Mouse (Mus musculus): ENCODE data around the gene Olfr750. TPM values are rescaled to one million over a fixed set of nuclear protein-coding genes. Genes with fewer than 3 reads are reported as not detected.

The Olfr750 gene
- not detected in 2 replicates for polyA plus RNA-seq (2012; rRNA removed)

DNA sequence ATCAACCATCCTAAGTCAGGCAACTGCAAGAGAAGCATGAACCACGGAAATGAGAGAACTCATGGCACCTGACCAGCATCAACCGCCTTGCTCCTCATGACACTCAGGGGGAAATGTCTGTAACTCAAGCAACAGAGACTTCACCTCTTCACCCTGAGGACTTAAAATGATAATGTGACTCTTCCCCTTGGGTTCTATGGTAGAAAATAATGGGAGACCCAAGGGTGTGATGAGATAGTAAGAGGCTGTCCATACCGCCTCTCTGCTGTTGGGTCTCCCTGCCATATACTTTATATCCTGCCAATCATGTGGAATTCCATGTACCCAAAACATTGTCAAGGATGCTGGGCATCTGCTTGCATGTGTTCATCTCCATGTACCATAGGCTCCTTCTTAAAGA, at the start of gene Olfr750:
TSS of gene Olfr750 (minus strand) at position 101 of the 400 bp plus-strand sequence.

DNA sequence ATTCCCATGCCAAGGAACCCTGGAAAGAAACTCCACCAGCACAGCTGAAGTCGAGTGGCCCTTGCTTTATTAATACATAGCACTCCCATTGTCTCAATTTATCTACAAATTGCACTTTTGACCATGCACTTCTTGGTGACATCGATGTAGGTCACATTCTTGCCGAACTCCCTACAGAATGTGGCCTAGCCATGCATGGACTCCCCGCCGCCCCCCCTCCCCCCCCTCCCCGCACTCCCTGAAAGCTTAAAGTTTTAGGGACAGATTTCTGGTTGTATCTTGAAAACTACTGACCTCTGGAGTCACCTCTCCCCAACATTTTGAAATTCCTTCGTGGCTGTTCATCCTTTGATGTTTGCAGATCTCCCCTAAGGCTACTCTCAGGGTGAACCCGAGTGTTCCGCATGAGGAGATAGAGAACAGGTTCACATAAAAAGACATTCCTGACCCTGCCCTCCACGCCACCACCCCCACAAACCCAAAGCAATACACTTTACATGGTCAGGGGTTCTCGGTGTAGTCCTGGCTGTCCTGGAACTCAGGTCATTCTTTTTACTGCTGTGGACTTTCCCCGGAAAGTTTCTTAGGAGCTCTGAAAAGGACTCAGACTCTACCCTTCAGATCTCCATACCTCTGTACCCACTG, 39.8 kb upstream of the Olfr750 start, which contains the start of gene Eddm3b:
TSS of gene Eddm3b (plus strand) at position 511 of the 645 bp plus-strand sequence.

DNA sequence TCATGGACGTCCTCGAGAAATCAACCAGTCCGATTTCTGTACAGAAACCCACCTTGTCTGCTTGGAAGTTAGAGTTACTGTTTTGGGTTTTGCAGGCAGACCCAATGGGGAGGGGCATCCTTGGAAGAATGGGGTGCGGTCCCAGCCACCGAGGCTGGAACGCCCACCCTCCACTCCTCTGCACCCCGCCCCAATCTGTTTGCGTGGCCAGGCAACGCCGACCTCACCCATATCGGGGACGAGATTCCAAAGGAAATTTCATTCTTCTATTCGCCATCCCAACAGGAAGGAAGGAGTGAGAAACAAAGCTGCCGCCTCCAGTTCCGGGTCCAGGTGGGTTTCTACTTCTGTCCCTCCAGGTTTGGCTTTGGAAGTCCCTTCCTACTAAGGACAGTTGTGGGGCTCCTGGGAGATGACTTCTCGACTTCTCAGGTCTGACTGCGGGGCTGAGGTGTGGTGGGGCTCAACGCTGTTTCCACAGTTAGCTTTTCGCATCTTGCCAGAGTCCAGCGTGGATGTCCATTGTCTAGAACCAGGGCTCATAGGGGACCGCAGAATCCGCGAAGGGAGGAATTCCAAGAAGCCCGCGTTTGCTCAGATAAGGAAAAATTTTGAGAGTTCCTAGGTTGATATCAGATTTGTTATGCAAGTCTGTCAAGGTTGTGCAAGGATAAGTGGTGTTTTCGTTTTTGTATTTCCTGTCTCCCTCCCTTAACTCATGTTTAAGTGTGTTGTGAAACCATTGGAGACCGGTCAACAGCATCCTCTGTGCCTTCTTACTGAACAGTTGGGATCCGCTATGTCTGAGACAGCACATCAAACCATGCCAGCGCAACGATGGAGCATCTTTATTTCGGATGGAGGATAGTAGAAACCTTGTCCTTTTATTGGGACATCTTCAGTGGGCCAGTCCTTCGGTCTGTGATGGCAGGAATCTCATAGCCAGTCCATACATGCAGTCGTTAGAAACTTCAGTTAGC, 17.0 kb upstream of the Olfr750 start, which contains the start of the genes Rnase4 and Ang:
TSS of gene Rnase4 (plus strand) at position 157 of the 980 bp plus-strand sequence.
TSS of gene Ang (plus strand) at position 230 of the 980 bp plus-strand sequence.

DNA sequence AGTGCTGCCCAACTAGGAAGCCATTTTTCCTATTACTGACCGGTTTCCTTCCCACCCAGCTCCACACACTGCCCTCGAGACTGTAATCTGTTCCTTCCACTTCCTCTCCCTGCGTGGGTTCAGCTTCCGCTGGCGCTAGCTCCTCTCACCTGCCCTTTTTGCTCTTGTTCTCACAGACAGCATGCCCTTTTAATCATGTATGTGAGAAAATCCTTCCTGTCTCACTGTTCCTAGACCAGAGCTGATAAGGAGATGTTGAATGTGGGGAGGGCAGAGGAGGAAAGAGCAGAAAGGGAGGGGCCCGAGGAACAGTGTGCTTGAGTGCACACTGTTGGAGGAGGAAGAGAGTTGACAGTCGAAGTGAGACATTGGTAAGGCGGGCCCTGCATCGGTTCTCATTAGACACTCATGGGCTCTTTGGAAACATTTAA, 16.8 kb downstream of the Olfr750 start, which contains the start of gene Rnase12:
TSS of gene Rnase12 (minus strand) at position 261 of the 431 bp plus-strand sequence.

DNA sequence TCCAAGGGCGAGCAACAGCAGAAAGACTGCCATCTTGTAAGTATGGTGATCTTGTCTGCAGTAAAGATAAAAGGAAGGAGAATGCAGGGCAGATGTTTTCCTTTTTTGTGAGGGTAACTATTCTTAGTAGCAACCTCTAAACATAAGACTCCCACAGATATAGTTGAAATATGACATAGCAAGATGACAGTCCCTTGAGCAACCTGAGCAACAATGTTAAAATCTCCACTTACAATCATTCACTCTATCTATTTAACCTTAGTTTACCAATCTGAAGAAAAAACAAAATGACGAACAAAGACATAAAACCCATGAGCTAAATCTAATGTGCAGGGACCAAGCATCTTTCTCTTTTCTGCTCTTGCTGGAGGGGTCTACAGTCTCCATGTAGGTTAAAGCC, 24.2 kb downstream of the Olfr750 start, which contains the start of gene Rnase11:
TSS of gene Rnase11 (minus strand) at position 101 of the 400 bp plus-strand sequence.

DNA sequence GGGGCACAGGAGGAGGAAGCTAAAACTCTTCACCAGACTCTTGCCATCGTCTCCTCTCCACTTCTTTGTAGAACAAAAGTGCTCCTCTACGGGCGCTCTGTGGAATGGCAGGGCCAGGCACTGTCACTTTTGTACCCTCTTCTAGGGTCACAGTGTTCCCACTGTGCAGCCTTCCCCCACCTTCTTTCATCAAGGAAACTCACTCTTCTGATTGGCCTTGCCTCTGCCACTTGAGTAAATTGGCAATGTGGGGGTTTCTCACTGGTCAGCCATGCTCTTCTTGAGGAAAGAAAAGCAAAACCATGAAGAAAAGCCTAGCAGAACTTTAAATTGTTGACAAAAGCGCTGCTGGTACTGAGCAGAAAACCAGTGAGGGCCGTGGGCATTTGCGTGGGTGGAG, 32.5 kb downstream of the Olfr750 start, which contains the start of gene Rnase9:
TSS of gene Rnase9 (minus strand) at position 101 of the 400 bp plus-strand sequence.

Other genes with a start within 250 kb of the Olfr750 start
- gene Tep1, start 203.9 kb downstream of the Olfr750 start, polyA plus RNA-seq (2012; rRNA removed): 31.4 and 33.2 TPM in 2 replicates
- gene Klhl33, start 176.9 kb downstream of the Olfr750 start, polyA plus RNA-seq (2012; rRNA removed): 0.29 and 0.79 TPM in 2 replicates
- gene Osgep, start 149.5 kb downstream of the Olfr750 start, polyA plus RNA-seq (2012; rRNA removed): 182 and 229 TPM in 2 replicates
- 48.2 and 69.0 TPM in 2 replicates for gene Apex1, start 149.5 kb downstream of the Olfr750 start, polyA plus RNA-seq (2012; rRNA removed)
- 108 and 127 TPM in 2 replicates for gene Pip4p1, start 143.6 kb downstream of the Olfr750 start, polyA plus RNA-seq (2012; rRNA removed)
- 26.6 and 29.7 TPM in 2 replicates for gene Pnp, start 143.4 kb downstream of the Olfr750 start, polyA plus RNA-seq (2012; rRNA removed)
- gene Gm49342, start 129.9 kb downstream of the Olfr750 start, polyA plus RNA-seq (2012; rRNA removed): 2.0 TPM in 1 of 2 replicates, not detected in the other
- 0.19 and 0.47 TPM in 2 replicates for gene Pnp2, start 118.4 kb downstream of the Olfr750 start, polyA plus RNA-seq (2012; rRNA removed)
- 0.10 TPM in 1 of 2 replicates, not detected in the other for gene Rnase10, start 66.7 kb downstream of the Olfr750 start, polyA plus RNA-seq (2012; rRNA removed)
- not detected in 2 replicates for gene Rnase9, start 32.6 kb downstream of the Olfr750 start, polyA plus RNA-seq (2012; rRNA removed)
- not detected in 2 replicates for gene Rnase11, start 24.3 kb downstream of the Olfr750 start, polyA plus RNA-seq (2012; rRNA removed)
- not detected in 2 replicates for gene Rnase12, start 16.8 kb downstream of the Olfr750 start, polyA plus RNA-seq (2012; rRNA removed)
- gene Rnase4, start 16.6 kb upstream of the Olfr750 start, polyA plus RNA-seq (2012; rRNA removed): 110 and 159 TPM in 2 replicates
- 10.7 and 12.1 TPM in 2 replicates for gene Ang, start 16.7 kb upstream of the Olfr750 start, polyA plus RNA-seq (2012; rRNA removed)
- 0.15 TPM in 1 of 2 replicates, not detected in the other for gene Eddm3b, start 40.0 kb upstream of the Olfr750 start, polyA plus RNA-seq (2012; rRNA removed)
- 3.7 and 4.9 TPM in 2 replicates for gene Rnase6, start 49.5 kb upstream of the Olfr750 start, polyA plus RNA-seq (2012; rRNA removed)
- gene Rnase1, start 72.3 kb upstream of the Olfr750 start, polyA plus RNA-seq (2012; rRNA removed): 1.7 and 3.5 TPM in 2 replicates
- gene Rnase2b, start 87.8 kb upstream of the Olfr750 start, polyA plus RNA-seq (2012; rRNA removed): not detected in 2 replicates
- gene Ang2, start 124.7 kb upstream of the Olfr750 start, polyA plus RNA-seq (2012; rRNA removed): not detected in 2 replicates
- gene Ear14, start 129.0 kb upstream of the Olfr750 start, polyA plus RNA-seq (2012; rRNA removed): not detected in 2 replicates
- gene Rnase2a, start 181.7 kb upstream of the Olfr750 start, polyA plus RNA-seq (2012; rRNA removed): not detected in 2 replicates

Data from ovary, adult 2 months (tissue).